Mouse (Mus musculus) testis, adult 2 months (tissue): ENCODE measurements around the gene Gm43517.

Experiments used
- CTCF ChIP-seq: fragments of 200-500 bp; IDR thresholded peaks from 2 replicates; pipeline ENCODE4 v1.5.1; 2012; ENCODE audit warnings: low read depth, mild to moderate bottlenecking, inconsistent platforms, low read length, moderate library complexity; ENCODE audit not compliant: control insufficient read depth, insufficient read depth, insufficient replicate concordance
- POLR2A ChIP-seq: fragments of 200-500 bp; IDR thresholded peaks from 2 replicates; pipeline ENCODE4 v1.6.1; 2012; ENCODE audit warnings: low read depth, mild to moderate bottlenecking, inconsistent platforms, low read length, moderate library complexity; ENCODE audit not compliant: control insufficient read depth

GRCm38 (mm10) chr12:49386081-49386805, 1.3 kb downstream of the Gm43517 start:
- TF ChIP-seq CTCF (no peak), POLR2A (no peak)
